Mouse (Mus musculus): ENCODE data around the gene Chchd3.

GRCm38 (mm10) chr6:32940299-32940698 is 119.8 kb downstream of the Chchd3 start:
- TF ChIP-seq POLR2A (IDR thresholded peaks at IDR 0.05; ENCODE audit: borderline replicate concordance, extremely low read depth, low read depth, low read length): no peak
- TF ChIP-seq CTCF (IDR thresholded peaks at IDR 0.05; ENCODE audit: insufficient read depth, low read length): no peak

All from lung, adult 2 months (tissue).